Mouse (Mus musculus) heart, embryonic 16.5 days (tissue): Measurements from ENCODE around the gene Olfr1006. TPM values are rescaled to one million over a fixed set of nuclear protein-coding genes. Genes with fewer than 3 reads are reported as not detected.

Experiments
- polyA plus RNA-seq: library from polyadenylated mRNA; unstranded; fragments of >200 nt; fragmentation: Nextera tagmentation; extraction: Ambion mirVana; gene quantifications from 2 replicates; pipeline ENCODE4 v1.2.1, GENCODE M21; 2015

Olfr1006 gene
- polyA plus RNA-seq, 1 experiment from 2014 or later: not detected

Other genes with a start within 250 kb of the Olfr1006 start
- not detected in 2 replicates for gene Olfr994, start 242.3 kb downstream of the Olfr1006 start, polyA plus RNA-seq
- gene Olfr995, start 235.1 kb downstream of the Olfr1006 start, polyA plus RNA-seq: not detected in 2 replicates
- 0.15 and 0.29 TPM in 2 replicates for gene 4833423E24Rik, start 159.7 kb downstream of the Olfr1006 start, polyA plus RNA-seq
- gene Olfr996, start 99.6 kb downstream of the Olfr1006 start, polyA plus RNA-seq: not detected in 2 replicates
- gene Olfr998, start 89.8 kb downstream of the Olfr1006 start, polyA plus RNA-seq: not detected in 2 replicates
- not detected in 2 replicates for gene Olfr1000, start 66.9 kb downstream of the Olfr1006 start, polyA plus RNA-seq
- not detected in 2 replicates for gene Olfr1002, start 28.1 kb downstream of the Olfr1006 start, polyA plus RNA-seq
- gene Olfr154, start 14.3 kb downstream of the Olfr1006 start, polyA plus RNA-seq: not detected in 2 replicates
- gene Olfr1008, start 10.7 kb upstream of the Olfr1006 start, polyA plus RNA-seq: not detected in 2 replicates
- gene Olfr1009, start 36.7 kb upstream of the Olfr1006 start, polyA plus RNA-seq: not detected in 2 replicates
- not detected in 2 replicates for gene Olfr1012, start 84.0 kb upstream of the Olfr1006 start, polyA plus RNA-seq
- gene Olfr1013, start 88.3 kb upstream of the Olfr1006 start, polyA plus RNA-seq: not detected in 2 replicates
- not detected in 2 replicates for gene Olfr1014, start 93.9 kb upstream of the Olfr1006 start, polyA plus RNA-seq
- not detected in 2 replicates for gene Olfr1015, start 103.2 kb upstream of the Olfr1006 start, polyA plus RNA-seq
- gene Olfr1016, start 123.8 kb upstream of the Olfr1006 start, polyA plus RNA-seq: not detected in 2 replicates
- gene Olfr1018, start 139.7 kb upstream of the Olfr1006 start, polyA plus RNA-seq: not detected in 2 replicates
- gene Olfr1019, start 166.7 kb upstream of the Olfr1006 start, polyA plus RNA-seq: not detected in 2 replicates
- gene Olfr1020, start 168.3 kb upstream of the Olfr1006 start, polyA plus RNA-seq: not detected in 2 replicates
- not detected in 2 replicates for gene Olfr1022, start 189.8 kb upstream of the Olfr1006 start, polyA plus RNA-seq
- gene Olfr1023, start 206.9 kb upstream of the Olfr1006 start, polyA plus RNA-seq: not detected in 2 replicates
- not detected in 2 replicates for gene Olfr1024, start 226.3 kb upstream of the Olfr1006 start, polyA plus RNA-seq
- not detected in 2 replicates for gene Olfr1025-ps1, start 236.4 kb upstream of the Olfr1006 start, polyA plus RNA-seq
- not detected in 2 replicates for gene Olfr1026, start 242.8 kb upstream of the Olfr1006 start, polyA plus RNA-seq